Mouse (Mus musculus) myocyte (in vitro differentiated cells): ENCODE results near the gene Sash1.

Experiments
- E2F4 ChIP-seq: IDR thresholded peaks from one replicate; pipeline ENCODE4 v1.6.1; 2011; ENCODE audit warnings: mild to moderate bottlenecking, control low read depth, moderate library complexity; ENCODE audit not compliant: insufficient read depth
- MAX ChIP-seq: IDR thresholded peaks from one replicate; pipeline ENCODE4 v1.6.1; 2011; ENCODE audit warnings: low read depth, mild to moderate bottlenecking, control low read depth
- MYOD1 ChIP-seq, 3 experiments: IDR thresholded peaks; one replicate each; pipeline ENCODE4 v1.6.1; 2011; ENCODE audit warnings: control low read depth in 2 of 3, low read depth in 2 of 3, mild to moderate bottlenecking in 2 of 3, moderate library complexity in 1 of 3; ENCODE audit not compliant: insufficient read length in 2 of 3, control insufficient read depth in 1 of 3
- POLR2A ChIP-seq: IDR thresholded peaks from one replicate; pipeline ENCODE4 v1.6.1; 2011; ENCODE audit warnings: low read depth, mild to moderate bottlenecking, control low read depth, moderate library complexity; ENCODE audit not compliant: insufficient read length
- POLR2AphosphoS2 ChIP-seq: IDR thresholded peaks from one replicate; pipeline ENCODE4 v1.6.1; 2011; ENCODE audit warnings: low read depth, control low read depth; ENCODE audit not compliant: insufficient read length
- SRF ChIP-seq: IDR thresholded peaks from one replicate; pipeline ENCODE4 v1.6.1; 2011; ENCODE audit warnings: low read depth; ENCODE audit not compliant: control insufficient read depth, insufficient read length
- TCF12 ChIP-seq: IDR thresholded peaks from one replicate; pipeline ENCODE4 v1.6.1; 2011; ENCODE audit warnings: mild to moderate bottlenecking, control low read depth; ENCODE audit not compliant: poor library complexity, insufficient read depth, severe bottlenecking
- USF1 ChIP-seq: IDR thresholded peaks from one replicate; pipeline ENCODE4 v1.6.1; 2011; ENCODE audit warnings: low read depth, mild to moderate bottlenecking, control low read depth, moderate library complexity

GRCm38 (mm10) chr10:8797826-8798225 lies 88.0 kb downstream of the Sash1 start:
- TF ChIP-seq POLR2A = no peak
- TF ChIP-seq POLR2AphosphoS2 = no peak
- no peak for TF ChIP-seq SRF
- no peak for TF ChIP-seq TCF12
- TF ChIP-seq USF1 = no peak
- TF ChIP-seq E2F4 = no peak
- TF ChIP-seq MYOD1 (IDR thresholded peaks at IDR 0.05; ENCODE audit: control insufficient read depth in 1 of 3, insufficient read length in 2 of 3, low read depth in 2 of 3) = no peak
- no peak for TF ChIP-seq MAX
